Mouse (Mus musculus) c-Kit-positive CD71-positive TER-119-negative erythroid progenitor cells, embryonic 14.5 days (primary cell): ENCODE measurements around the gene Ebf1.

Experiments used
- DNase-seq: peaks from one replicate; pipeline ENCODE4 v3.0.0-alpha.2; 2013; ENCODE audit warnings: low read depth

Gene Ebf1

DNA sequence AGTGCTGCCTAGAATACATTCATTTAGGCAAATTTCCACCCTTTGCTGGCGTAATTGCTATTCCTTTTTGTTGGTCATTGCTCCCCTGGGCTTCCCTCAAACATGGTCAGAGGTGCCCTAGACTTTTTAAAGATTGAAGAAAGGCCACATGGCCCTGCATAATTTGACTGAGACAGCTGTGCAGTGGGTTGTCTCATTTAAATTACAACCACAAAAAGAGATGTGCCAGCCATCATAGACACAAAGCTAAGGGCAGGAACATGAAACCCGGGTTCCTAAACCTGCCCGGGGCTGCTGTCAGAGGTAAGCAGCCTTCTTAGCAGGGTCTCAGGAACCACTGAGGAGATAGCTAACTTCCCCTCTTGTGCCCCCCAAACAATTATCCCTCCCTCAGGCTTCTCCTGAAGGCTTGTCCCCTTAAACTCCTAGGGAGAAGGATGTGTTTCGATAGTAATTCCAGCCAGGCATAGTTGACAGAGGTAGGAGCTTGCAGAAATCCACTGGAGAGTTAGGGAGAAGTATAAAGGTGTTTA lies 46.6 kb downstream of the Ebf1 start:
- DNase-seq, result no peak

DNA sequence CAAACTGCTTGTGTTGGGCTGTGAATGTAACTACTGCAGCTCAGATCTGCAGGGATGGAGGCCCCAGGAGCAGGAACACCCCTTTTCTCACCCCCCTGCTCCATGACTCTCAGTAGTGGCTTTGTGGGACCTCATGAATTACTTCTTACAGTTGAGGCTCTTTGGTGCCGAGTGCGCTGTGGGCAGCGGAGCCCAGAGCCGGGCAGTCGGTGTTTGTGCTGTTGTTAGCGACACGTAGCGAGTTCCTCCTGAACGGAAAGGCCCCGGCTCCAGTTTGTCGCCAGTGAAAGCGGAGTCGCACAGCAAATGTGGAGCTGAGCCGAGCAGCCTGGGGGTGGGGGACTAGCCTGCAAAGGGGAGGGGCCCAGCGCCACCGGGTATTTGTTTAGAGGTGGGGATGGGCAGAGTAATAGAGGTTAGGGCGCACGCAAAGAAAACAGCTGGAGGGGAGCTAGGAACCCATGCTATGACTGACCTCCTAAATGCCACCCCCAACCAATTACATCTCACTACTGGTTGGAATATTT lies 48.1 kb downstream of the Ebf1 start:
- no peak for DNase-seq

DNA sequence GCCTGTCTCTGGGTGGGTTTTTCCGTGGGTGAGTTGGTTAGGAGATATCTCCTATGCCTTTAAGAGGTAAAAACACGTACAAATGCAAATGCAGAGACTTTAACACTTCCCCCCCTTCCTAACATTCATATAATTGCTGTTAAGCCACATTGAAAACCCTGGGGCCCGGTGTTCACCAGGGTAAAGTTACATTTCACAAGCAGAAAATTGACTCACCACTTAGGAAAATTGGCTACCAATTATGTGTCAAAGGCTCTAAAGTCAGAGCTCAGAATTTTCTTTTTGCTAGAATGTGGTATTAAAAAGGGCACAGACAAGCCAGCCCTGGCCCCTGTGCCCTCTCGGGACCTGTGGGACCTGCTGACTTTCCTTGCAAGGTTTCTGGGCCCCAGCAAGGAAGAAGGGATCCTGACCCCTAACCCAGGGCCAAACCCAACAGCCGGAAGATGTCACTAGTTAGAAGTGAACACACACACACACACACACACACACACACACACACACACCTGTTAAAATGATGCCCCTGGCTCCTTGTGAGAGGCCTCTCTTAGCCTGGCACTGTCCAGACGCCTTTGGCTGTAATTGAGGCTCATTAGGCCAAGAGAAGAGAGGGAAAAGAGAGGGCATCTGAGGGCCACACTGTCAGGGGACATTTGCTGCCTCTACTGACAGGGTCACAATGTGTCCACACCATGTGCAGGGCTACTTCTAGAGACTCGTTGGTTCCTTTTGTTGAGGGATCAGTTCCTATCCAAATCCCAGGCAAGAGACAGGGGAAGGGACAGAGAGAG lies 48.8 kb downstream of the Ebf1 start:
- DNase-seq, result no peak

DNA sequence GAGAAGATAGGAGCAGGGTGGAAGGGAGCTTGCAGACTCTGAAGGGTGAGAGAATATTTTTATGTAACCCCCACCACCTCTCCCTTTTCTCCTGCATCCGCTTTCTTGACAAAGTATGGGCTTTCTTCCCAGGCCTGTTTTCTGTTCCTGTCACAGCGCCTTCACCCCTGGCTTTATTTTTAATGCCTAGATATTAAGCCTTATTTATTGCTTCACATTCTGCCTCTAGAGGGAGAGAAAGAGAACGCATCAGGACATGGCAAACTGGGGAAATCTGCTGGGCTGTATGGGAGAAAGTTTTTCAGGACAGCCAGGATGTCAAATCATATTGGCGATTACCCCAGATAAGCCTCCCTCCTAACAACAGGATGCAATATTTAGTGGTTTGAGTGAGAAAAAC lies 49.6 kb downstream of the Ebf1 start:
- DNase-seq, result no peak

DNA sequence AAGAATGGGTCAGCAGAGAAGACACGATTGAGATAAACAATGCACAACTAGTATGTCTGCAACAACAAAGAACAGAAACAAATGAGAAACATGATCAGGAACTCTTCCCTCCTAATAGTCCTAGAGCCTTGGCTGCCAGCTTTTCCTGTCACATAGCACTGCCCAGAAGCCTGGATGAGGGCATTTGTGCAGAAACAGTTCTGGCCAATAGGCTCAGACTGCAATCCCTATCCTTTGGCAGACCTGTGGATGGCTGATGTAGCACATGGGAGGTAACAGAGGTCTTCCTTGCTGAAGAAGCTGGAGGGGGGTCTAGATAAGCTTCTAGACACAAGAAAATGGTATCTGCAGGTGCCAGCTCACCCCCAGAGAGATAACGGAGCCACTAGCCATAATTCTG lies 64.2 kb downstream of the Ebf1 start:
- no peak for DNase-seq

DNA sequence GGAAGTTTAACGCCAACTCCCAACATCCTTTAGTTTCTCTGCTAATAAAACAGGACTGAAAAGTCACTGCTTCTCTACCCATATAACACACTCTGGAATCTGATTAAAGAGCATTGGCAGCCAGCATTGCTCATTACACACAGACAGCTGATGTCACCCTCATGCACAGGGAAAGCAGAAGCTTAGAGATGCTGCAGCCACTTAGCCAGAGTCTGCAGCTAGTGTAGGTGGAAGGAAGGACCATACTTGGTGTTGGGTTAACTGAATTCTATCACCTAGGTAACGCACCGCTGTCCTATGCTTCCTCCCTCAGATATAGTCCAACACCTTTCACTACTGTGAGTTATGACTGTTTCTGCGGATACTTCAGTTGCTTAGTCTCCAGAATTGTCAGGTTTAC lies 64.9 kb downstream of the Ebf1 start:
- DNase-seq, result no peak

DNA sequence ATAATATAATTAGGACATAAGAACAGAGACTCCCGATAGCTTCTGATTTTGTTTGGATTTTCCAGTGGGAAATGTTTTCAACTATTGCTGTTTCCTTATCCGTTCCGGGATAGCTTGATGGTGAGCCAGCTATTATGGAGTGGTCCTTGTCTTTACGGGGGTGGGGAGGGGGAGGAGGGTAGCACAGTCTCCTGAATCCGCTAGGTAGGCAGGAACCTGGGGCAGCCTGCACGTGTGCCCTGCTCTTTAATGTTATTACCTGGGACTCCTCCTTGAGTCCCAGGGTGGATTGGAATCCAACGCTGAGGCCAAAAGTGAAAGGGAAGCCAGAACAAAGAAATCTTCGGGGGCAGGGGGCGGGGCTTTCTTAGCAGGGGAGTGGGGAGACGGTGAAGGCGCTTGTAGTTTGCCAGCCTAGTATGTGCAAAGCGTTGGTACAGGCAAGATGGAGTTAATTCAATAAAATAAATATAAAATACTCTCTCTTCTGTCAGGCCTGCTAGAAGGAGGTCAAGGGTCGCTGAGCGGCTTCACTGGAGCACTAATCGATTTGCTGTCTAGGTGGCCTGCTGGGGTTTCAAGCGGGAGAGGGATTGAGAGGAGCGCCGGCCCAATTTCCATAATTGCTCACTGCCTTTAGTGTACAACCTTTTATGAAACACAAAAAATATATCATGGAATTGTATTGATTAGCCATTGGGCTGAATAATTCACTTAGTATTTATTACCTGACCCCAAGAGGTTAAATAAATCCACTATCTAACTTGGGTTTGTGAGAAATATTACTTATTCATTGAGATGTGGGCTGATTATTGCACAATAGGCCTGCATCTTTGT lies 65.8 kb downstream of the Ebf1 start:
- no peak for DNase-seq

DNA sequence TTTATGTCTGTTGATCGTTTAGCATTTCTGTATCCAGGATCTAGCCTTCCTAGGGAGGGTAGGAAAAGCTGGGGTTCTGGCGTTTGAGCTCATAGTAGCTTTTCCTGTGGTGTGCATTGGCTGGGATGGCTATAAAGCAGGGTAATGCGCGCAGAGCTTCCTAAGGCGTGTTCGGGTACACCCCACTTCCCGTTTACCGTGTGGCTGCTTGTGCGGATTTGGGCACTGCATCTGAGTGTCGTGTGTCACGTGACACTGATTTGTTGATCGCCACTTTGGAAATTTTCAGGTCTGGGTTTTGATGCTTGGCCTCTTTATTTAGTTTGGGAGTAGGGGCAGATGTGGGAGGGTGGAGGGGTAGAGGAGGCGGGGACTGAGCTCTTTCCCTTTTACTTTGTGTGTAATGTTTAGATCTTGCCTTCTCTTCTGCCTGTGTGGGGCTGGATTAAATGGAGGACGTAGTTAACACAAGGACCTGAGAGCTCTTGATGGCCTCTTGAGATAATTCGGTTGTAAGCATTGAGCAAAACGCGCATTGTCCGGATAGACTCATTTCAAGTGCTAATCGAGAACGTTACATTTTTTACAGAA lies 67.5 kb downstream of the Ebf1 start:
- no peak for DNase-seq

DNA sequence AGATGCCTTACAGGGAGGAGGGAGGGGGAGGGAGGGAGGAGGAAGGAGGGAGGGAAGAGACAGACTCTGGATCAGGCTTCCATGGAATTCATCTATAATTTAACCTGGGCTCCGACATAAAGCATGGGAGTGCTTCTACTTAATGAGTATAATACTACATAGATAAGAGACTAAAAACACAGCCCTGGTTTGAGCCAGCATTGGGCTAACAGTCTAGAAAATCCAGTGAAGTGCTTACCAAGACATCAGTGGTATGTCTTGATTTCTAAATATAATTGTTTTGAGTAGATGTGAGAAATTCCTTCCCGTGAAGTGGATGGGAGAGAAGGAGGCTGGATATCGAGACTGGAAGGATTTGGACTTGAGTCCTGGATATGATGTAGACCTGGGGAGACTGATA lies 68.0 kb downstream of the Ebf1 start:
- no peak for DNase-seq

DNA sequence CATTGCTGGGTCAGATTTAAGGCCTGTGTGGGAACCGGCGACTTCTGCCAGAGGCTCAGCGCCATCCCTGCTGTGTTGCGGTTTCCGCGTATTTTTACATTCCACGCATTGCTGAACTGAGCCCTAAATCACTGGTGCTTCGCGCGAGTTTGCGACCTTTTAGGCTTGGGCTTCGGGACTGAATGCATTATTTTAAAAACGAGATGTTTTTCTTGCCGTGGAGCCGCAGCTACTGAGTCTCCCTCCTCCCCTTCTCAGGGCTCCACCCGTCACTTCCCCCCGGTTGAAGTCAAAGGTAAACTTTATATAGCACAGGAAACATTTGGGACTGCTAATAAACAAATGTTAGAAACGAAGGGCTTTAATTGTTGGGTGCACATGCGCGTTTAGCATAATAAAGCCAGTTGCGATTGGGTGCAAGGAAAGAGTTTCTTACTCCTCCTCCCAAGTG lies 68.8 kb downstream of the Ebf1 start:
- no peak for DNase-seq

DNA sequence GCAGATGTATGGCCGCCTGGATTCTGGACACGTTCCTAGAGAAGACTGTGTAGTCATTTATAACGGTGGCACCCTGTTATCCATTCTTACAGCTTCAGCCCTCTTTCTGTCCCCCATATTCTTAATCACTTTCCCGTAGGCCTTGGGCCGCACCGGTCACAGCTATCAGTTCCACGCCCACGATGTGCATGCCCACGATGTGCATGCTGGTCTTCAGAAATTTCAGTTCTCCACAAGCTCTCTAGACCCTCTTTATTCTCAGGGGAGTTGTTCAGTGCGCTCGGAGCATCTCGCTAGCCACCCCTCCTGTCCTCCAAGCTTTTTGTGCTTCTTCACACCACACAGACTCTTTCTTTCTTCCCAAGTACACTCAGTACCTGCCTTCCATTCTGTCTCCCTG lies 69.3 kb downstream of the Ebf1 start:
- no peak for DNase-seq

DNA sequence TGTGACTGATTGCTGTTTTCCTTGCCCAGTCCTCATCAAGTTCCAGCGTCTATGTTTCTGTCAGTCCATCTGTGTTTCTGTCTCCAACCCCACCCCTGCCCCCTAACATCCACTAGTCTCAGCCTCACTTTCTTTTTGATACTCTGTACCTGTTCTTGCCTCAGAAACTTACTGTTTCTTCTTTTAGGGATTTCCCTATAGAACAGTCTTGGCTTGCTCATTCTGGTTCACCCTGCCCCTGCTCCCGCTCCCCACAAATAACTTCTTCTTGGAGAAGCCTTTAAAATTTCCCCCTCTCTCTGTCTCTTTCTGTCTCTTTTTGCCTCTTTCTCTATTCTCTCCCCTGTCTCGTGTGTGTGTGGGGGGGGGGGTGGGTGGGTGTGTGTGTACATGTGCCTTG lies 71.4 kb downstream of the Ebf1 start:
- no peak for DNase-seq

DNA sequence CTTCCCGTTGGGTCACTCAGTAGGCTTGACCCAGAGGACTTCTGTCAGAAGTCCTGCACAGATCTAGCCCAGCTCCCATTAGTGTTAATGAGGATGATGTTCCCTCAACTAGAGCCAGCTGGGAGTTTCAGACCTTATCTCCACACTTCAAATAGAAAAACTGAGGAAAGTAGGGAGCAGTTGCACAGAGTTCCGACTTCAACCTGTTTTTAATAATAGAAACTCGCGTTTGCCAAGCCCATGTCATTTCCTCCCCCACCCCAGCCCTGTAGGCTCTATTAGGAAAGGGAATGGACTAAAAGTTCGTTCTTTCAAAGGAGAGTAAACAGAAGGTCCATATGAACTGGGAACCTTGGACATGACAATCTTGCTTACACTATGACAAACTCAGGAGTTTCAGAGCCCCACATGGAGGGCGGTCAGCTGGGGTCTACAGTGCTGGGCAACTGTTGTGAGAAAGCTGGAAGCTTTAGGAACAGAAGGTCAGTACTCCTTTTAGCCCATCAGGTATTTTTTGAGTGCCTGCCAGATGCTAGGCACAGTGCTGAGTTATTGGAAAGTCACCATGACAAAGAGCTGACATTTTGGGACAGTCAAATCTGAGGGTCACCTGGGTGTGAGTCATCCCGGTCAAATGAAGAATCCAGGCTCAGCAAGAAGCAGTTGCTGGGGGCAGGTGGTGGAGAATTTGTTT lies 72.6 kb downstream of the Ebf1 start:
- no peak for DNase-seq

DNA sequence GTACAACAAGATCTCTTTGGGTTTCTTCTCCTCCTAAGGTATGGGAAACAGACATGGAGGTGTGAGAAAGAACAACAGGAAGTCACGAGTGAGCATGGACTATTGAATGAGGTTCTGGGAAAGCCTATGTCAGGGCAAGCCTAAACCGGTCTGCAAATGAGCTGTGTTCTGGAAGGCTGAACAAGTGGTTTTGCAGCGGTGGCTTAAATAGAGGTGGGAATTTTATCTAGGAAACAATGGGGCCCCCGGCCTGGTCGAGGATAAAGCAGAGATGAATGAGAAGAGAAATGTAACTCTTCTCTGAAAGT lies 73.1 kb downstream of the Ebf1 start:
- DNase-seq, result no peak

DNA sequence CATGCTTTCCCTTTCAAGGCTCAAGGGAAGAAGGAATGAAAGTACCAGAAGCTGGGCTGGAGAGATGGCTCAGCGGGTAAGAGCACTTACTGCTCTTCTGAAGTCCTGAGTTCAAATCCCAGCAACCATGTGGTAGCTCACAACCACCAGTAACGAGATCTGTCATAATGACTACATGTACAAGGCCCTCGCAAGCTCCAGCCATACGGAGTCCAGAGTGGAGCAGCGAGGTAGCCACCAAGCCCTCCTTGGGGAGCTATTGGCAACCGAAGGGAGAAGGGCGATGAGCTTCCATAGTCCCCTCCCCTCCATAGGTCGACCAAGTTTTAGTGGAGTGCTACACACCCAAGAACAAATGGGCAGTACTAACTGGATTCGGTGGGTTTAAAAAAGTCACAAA lies 78.3 kb downstream of the Ebf1 start:
- DNase-seq, result no peak

DNA sequence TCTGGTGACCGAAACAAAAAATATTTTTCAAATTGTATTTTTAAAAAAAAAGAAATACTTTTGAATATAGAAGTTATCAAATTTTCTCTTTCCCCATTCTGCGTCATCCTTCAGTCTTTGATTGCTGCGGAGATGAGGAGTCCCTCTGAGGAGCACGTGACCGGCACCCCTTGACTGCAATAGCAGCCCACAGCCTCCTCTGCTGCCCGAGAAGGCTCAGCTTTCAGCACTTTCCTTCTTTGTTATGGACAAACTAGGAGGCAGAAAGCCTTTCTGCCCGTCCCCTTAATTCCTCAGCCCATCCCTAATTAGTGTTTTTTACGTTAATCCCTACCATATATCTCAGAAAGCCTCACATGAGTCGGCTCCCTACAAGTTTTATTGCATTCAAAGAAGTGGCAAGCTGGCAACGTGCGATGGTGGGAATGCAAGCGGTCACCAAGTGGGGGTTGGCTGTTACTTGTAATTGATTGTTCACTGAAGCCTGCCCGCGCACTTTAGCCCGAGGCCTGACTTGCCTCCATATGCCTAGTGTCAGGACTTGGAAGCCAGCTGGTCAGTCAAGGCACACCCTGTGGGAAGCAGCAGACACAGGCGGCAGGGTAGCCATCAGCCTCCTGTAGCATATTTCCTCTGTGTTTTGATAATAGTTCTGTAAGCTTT lies 79.6 kb downstream of the Ebf1 start:
- DNase-seq, result no peak

DNA sequence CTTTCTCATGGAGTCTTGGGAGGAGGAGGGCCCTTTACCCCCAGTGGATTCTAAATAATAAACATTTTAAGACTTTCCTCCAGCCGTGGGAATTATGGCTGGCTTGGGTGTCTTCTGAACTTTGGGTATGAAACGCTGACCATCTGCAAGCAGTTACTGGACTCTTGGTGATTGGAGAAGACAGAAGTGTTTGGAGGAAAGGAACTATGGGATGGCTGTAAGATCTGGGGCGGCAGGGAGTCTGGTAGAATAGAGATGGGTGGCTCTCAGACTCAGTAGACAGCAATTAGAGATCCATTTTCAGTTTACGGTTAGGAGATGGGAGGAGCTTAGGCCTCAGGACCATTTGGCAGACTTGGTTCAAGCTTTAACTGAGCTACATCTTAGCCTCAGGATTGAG lies 83.1 kb downstream of the Ebf1 start:
- DNase-seq, result no peak

DNA sequence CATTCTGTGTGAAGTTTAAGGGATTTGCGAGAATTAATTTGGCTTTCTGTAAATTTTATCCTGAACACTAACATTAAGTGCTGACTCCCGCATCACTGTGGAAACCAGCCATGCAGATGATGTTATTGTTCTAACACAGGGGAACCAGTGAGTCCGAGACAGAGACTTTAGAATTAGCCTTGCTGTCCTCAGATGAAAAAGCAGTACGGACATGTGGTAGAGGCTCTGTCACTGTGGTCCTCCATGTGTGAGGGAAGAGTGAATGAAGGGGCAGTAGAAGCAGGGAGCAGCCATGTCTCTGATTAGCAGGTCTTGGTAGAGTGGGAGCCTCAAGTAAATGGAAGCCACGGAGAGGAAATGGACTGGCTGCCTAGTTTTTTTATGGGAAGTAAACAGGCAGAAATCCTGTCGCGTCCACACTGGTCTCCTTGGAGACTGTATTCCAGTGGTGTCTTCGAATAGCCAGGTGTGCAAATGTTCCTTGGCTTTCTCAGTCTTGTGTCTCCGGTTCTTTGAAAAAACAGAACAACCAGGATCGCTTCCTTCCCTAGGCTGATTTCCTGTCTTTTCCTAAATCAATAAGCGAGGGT lies 84.2 kb downstream of the Ebf1 start:
- DNase-seq, result no peak

DNA sequence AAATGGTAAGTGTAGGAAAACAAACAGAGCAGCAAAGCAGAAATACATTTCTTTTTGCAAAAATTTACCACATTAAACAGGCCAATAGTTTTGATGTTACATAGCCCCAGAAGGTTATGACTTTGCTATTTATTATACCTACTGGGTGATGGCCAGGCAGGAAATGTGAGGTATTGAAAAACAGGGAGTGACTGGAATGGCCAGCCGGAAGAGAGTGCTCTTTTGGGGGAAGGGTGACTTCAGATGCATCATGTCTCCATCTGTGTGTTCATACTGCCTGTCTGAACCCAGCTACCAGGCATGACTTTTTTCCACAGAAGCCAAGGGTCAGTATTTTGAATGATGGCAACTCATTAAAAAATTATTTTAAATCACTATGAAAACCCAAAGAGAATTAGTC lies 84.7 kb downstream of the Ebf1 start:
- DNase-seq, result no peak

DNA sequence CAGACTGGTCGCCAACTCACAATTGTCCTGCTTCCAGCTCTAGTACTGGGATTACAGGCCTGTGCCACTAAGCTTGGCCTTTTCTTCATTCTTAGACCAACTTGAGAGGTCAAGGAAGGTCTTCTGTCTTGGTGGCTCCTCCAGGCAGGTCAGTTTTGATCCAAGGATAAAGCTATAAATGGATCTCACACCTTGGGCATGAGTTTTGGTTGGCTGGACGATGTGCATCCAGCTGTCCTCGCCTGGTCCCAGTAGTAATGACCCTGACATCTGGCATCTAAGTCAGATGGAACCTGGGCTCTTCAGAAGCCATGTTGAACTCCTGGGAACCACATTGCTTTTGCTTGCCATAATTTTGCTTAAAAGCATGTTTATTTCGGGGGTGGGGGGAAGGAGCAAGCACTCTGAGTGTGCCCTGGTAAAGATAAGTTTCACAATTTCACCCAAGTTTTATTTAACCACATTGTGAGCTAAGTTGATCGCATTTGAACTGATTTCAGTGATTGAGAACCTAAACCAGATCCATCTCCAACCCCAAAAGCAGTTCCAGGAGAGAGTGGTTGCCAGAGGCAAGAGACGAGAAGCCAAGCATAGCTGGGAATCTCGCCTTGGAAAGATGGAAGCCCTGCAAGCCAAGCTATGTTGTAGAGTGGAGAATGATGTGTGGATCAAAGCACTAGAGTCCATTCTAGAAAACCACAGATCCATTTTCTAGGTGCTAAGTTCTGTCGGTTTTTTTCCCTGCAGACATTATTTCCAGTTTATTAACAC lies 85.8 kb downstream of the Ebf1 start:
- DNase-seq, result no peak
